Mouse (Mus musculus): ENCODE results near the gene Lsm3. TPM values are rescaled to one million over a fixed set of nuclear protein-coding genes. Genes with fewer than 3 reads are reported as not detected.

Gene Lsm3
- total RNA-seq, 2 experiments from 2014 or later, result 25.7 to 28.9 TPM

DNA sequence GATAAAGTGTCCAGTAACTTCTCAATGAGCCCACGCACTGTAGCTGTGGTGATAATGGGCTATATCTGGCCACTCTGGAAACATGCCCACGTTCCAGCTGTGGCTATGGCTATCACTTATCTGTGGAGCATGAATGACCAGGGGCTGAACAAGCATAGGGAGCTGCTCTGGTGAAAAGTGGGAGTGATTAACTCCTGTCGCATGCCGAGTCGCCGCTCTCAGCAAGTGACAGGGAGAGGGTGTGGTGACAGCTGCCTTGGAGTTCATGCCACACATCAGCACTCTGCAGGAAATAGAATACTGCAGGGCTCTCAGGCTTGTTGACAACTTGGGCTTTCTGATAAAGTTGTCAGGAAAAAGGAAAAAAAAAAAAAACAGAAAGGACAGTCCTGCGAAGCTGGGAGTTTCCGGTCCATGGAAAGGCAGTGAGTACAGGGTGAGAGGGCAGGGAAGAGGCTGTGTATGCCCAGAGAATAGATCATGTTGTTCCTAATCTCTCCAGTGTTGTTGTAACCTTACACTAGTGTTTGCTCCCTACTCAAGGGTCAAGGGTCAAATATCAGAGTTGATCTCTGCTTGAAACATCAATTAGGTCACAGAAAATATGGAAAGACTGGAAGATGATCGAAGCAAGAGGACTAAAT, 30.6 kb downstream of the Lsm3 start:
- no peak for DNase-seq
- intact Hi-C loops (cut with DNase I), result no loop called here

DNA sequence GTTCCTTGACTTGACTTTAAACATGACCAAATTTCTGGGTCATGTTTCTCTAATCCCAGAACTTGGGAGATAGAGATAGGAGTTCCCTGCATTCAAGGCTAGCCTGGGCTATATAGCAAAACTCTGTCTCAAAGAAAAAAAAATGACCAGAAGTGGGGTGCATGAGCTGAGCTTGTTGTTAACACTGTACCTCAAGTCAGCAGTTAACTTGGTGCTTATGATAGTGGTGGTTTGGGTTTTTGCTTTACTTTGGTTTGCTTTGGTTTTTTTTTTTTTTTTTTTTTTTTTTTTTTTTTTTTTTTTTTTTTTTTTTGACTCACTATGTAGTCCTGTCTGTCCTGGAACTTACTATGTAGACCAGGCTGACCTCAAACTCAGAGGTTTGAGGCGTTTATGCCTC, 31.6 kb downstream of the Lsm3 start:
- intact Hi-C loops (cut with DNase I), result no loop called here
- no peak for DNase-seq

DNA sequence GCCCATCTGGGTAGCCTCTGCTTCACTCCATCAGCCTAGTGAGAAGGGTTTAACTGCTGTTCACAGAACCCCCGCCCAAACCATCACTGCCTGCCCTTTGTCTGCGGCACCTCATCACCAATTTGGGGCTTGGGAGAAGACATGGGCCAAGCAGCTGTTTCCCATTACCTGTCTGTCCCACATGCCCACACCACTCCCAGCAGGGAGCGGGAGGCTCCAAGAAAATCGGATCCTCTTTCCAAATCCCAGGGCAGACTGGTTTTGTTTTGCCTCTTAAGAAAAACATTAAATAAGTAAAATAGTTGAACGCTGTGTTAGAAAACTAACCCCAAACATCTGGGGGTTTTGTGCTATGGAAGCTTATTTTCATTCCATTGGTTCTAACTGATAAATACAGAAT, 33.9 kb downstream of the Lsm3 start:
- peak in 1 of 2 experiments; percentile 17 for DNase-seq
- intact Hi-C loops (cut with DNase I), result no loop called here

DNA sequence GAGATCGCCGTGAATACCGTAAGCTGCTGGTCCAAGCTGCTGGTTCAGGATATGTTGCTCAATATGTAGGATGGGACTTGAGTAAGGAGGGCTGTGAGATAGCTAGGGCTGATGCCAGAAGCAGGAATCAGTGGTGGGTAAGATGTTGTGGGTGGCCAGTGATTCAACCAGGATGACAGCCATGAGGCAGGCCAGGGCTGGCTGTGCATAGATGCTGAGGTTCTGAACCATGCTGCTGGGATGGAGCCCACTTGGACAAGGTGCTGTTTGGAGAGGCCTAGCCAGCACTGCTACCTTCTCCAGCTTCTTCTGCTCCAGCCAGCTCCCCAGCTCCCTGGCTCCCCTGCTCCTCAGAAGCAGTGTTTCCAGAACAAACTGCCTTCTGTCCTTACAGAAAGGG, 35.9 kb downstream of the Lsm3 start:
- DNase-seq, result no peak
- intact Hi-C loops (cut with DNase I), result no loop called here

DNA sequence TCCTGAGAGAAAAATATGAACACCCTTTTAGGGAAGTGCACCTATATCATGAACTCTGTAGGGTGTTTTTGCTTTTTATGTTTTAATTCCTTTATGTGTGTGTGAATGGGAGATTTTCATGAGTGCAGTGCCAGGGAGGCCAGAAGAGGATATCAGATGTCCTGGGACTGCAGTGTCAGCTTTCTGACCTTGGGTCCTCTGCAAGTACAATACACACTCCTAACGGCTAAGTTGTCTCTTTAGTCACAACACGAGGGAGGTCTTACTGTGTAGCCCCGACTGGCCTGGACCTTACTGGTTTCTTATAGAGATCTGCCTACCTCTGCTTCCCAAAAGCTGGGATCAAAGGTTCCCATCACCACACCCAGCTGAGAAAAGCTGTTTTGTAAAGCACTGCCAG, 37.0 kb downstream of the Lsm3 start:
- intact Hi-C loops (cut with DNase I), result no loop called here
- no peak for DNase-seq

DNA sequence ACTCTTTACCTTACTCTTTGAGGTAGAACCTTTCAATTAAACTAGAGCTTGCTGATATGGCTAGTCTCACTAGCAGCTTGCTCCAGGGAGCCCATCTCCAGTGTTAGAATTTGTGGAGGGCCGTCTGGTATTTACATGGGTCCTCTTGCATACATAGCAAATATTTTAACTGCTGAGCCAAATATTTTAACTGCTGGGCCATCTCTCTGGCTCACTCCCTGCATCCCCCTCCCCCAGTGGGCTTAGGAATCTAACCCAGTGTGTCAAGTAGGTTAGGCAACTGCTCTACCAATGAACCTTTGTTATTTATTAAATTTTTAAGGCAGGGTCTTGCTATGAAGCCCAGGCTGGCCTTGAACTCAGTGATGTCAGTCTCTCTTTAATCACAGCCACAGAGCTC, 42.8 kb downstream of the Lsm3 start:
- no peak for DNase-seq
- intact Hi-C loops (cut with DNase I), result no loop called here

DNA sequence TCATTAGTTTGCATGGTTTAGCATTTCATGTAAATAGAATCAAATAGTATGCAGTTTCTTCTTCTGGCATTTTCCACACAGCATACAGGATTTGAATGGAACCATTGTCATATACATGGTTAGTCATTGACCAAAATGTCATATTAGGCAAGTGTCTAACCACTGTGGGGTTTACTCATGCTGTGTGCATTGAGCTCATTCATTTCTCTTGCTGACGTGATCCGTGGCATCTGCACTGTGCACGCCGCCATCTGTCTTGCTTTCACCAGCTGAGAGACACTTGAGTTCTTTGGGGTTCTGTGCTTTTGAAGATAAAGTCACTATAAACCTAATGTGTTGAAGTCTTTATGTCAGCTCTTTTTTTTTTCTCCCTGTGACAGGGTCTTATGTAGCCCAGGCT, 43.6 kb downstream of the Lsm3 start:
- no peak for DNase-seq
- intact Hi-C loops (cut with DNase I), result no loop called here

DNA sequence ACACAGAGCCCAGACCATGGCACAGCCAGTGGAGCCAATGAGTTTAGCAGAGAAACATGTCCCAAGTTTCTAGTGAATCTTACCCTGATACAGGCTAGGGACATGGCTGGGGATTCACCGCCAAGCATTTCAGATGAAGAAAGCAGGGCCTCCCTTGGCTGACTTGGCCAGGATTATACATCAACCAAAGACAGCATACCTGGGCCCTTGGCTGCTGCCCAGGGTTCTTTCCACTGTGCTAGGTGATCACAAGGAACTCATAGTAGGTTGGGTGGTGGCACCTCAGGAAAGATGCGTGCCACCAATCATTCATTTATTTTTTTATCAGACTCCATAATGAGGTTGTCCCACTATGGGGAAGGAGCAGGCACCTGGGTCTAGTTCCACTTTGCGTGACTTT, 44.5 kb downstream of the Lsm3 start:
- intact Hi-C loops (cut with DNase I), result no loop called here
- DNase-seq, result no peak

DNA sequence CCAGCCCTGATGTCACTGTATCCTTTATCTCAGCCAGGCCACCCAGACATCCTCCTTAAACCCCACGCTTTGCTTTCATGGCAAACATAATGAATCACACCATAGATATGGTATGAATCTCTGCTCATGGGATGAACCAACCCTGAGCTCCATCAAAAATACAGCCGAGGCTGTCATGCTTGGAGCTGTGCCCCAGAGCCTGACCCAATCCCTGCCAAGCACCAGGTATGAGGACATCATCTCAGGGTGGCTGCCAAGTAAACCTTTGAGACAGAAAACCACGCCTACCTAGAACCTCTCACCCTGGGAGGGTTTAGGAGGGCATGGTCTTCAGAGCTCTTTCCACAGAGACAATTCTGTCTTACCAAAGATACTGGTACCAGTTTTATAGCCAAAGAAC, 47.3 kb downstream of the Lsm3 start:
- intact Hi-C loops (cut with DNase I), result no loop called here
- no peak for DNase-seq

DNA sequence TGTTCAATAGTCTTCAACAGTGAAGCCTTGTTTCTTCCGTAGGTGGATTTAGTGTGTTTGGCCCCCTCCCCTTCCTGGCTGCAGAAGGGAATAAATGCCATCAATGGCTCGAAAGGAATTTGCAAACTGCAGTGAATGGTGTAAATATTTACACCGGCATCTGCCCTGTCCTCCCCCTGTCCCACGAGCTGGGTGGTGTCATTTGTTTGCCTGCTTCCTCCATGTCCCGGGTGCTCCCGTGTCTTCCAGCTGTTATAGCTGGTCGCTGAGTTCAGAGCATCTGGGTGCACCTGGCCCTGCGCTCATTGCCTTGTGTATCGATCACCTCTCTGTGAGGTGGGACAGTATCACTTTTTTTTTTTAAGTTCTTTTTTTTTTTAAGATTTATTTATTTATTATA, 50.7 kb downstream of the Lsm3 start:
- intact Hi-C loops (cut with DNase I), result no loop called here
- no peak for DNase-seq

Other genes starting within 250 kb of the Lsm3 start
- not detected for gene Wnt7a, start 104.6 kb upstream of the Lsm3 start, total RNA-seq (2021)
- 1 to 10 TPM; 8.2 TPM for gene Chchd4, start 42.4 kb upstream of the Lsm3 start, total RNA-seq (2021)
- 10 to 100 TPM; 25.2 to 31.1 TPM for gene Tmem43, start 42.2 kb upstream of the Lsm3 start, total RNA-seq (2021)
- 1 to 10 TPM; 6.5 to 7.2 TPM for gene Xpc, start within 50 bp of the Lsm3 start, total RNA-seq (2021)
- gene Slc6a6, start 168.1 kb downstream of the Lsm3 start, total RNA-seq (2021), result 10 to 100 TPM; 66.3 to 70.0 TPM